Mouse (Mus musculus) left cerebral cortex, adult 11 months (tissue): ENCODE results near the gene Sowahc.

Experiments used
- DNase-seq: peaks from one replicate; pipeline ENCODE4 v3.0.0; 2022; ENCODE audit warnings: low spot score

Gene Sowahc

GRCm38 (mm10) chr10:59221473-59222270 lies at the start of gene Sowahc, which contains the start of gene Sept10:
Gene Sowahc (plus strand): TSS chr10:59221953.
Gene Sept10 (minus strand): TSS chr10:59221847.
- peak; percentile 94 for DNase-seq

GRCm38 (mm10) chr10:59172539-59172938 lies 49.2 kb upstream of the Sowahc start:
- DNase-seq, result no peak

GRCm38 (mm10) chr10:59179620-59180019 lies 42.1 kb upstream of the Sowahc start:
- DNase-seq, result no peak

- no peak for DNase-seq
Observed at GRCm38 (mm10) chr10:59182306-59182705, 39.4 kb upstream of the Sowahc start.

- DNase-seq, result no peak
Observed at GRCm38 (mm10) chr10:59194891-59195290, 26.9 kb upstream of the Sowahc start.

GRCm38 (mm10) chr10:59196763-59197162 lies 25.0 kb upstream of the Sowahc start:
- DNase-seq, result no peak

GRCm38 (mm10) chr10:59200011-59200410 lies 21.7 kb upstream of the Sowahc start:
- DNase-seq, result no peak

- no peak for DNase-seq
Observed at GRCm38 (mm10) chr10:59220824-59221472, 805 bp upstream of the Sowahc start.

GRCm38 (mm10) chr10:59222271-59223101 lies 733 bp downstream of the Sowahc start:
- no peak for DNase-seq

GRCm38 (mm10) chr10:59223301-59223700 lies 1.5 kb downstream of the Sowahc start:
- no peak for DNase-seq

- DNase-seq, result no peak
Observed at GRCm38 (mm10) chr10:59223890-59224289, 2.1 kb downstream of the Sowahc start.

- no peak for DNase-seq
Observed at GRCm38 (mm10) chr10:59225137-59225536, 3.4 kb downstream of the Sowahc start.

GRCm38 (mm10) chr10:59229205-59229820 lies 7.6 kb downstream of the Sowahc start:
- DNase-seq, result no peak

- DNase-seq, result no peak
Observed at GRCm38 (mm10) chr10:59235227-59235626, 13.5 kb downstream of the Sowahc start.

GRCm38 (mm10) chr10:59235847-59236246 lies 14.1 kb downstream of the Sowahc start:
- no peak for DNase-seq

GRCm38 (mm10) chr10:59236486-59236885 lies 14.7 kb downstream of the Sowahc start:
- no peak for DNase-seq

- DNase-seq, result no peak
Observed at GRCm38 (mm10) chr10:59237757-59238156, 16.0 kb downstream of the Sowahc start.

- no peak for DNase-seq
Observed at GRCm38 (mm10) chr10:59241141-59241541, 19.4 kb downstream of the Sowahc start.

GRCm38 (mm10) chr10:59249531-59249930 lies 27.8 kb downstream of the Sowahc start:
- DNase-seq, result no peak

- no peak for DNase-seq
Observed at GRCm38 (mm10) chr10:59250679-59251078, 28.9 kb downstream of the Sowahc start.

GRCm38 (mm10) chr10:59251980-59252379 lies 30.2 kb downstream of the Sowahc start:
- DNase-seq, result no peak

- no peak for DNase-seq
Observed at GRCm38 (mm10) chr10:59252396-59252795, 30.6 kb downstream of the Sowahc start.
